Mouse (Mus musculus): ENCODE measurements around the gene Tenm4. TPM values are rescaled to one million over a fixed set of nuclear protein-coding genes. Genes with fewer than 3 reads are reported as not detected.
"Not testable (repeated sequence)": the region's sequence is repeated elsewhere in the genome, so short reads cannot be mapped to it uniquely, and the experiment has no call there.

Gene Tenm4
- total RNA-seq, 1 experiment from 2014 or later, result 17.0 TPM

GRCm38 (mm10) chr7:96575202-96575650, 404.2 kb downstream of the Tenm4 start:
- DNase-seq, result peak; percentile 89

- no peak for DNase-seq
These were observed 411.7 kb downstream of the Tenm4 start for GRCm38 (mm10) chr7:96582752-96583151.

GRCm38 (mm10) chr7:96587403-96587802, 416.4 kb downstream of the Tenm4 start:
- no peak for DNase-seq

DNA sequence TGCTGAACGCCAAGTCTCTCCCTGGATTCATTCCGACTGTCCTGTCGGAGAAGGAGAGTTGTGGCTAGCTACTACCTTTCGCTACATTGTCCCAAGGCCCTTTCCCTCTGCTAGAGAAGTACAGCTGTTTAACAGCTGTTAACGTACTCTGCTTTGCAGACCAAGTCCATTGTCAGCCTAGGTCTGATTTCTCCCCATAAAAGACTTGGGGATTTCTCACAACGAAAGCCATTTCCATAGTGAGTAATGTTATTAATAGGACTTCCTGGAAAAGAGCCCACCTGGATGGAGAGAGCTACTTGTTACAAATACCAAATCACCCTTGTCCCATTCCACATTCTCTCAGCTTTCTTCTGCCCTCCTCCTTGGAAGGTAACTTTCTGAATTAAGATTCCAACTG, 417.5 kb downstream of the Tenm4 start:
- no peak for DNase-seq

DNA sequence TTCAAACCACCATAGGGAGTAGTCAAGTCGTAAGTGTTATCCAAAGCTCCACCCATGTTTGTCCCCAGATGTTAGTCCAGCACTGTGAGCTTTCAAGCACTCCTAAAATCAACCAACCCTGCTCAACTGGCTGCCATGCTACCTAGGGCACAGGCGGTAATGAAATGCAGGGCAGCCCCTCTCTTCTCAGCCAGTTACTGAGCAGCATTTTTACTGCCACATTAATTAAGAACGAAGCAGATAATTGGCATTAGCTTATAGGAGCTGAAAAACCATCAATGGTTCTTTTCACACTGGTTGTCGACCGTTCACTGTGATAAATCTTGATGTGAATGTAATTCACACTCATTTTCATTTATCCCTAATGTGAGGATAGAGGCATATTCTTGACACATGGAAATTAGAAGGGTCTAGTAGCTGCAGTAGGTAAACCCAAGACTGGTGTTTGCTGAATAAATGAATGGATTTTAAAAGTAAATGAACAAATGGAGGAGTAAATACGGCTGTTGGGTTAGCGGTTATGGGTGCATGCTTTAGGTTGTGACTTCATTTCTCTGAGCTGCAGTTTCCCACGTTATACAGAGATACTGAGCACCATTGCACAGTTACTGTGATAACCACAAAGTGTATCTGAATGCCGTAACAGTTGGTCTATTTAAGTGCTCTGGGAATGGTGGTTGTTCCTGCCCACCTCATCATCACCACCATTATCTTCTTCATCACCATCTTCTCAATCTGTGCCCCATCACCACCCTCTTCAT, 424.7 kb downstream of the Tenm4 start:
- no peak for DNase-seq

GRCm38 (mm10) chr7:96596402-96597195, 425.6 kb downstream of the Tenm4 start:
- no peak for DNase-seq

DNA sequence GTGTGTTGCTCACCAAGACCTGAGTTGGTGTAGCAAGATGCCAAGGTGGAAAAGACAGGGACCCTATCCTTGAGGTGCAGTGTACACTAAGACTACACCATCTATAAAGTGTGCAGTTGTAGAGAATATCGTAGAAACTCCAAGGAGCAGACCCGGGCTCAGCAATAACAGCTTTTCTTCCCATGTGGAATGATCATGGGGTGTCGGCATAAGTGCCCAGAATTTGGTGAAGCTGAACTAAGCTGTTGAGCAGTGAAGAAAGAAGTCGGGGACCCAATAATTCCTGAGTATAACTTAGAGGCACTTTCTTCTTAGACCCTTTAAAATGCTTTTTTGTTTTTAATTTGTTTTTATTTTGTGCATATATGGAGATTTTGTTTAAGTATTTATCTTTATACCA, 426.8 kb downstream of the Tenm4 start:
- no peak for DNase-seq

DNA sequence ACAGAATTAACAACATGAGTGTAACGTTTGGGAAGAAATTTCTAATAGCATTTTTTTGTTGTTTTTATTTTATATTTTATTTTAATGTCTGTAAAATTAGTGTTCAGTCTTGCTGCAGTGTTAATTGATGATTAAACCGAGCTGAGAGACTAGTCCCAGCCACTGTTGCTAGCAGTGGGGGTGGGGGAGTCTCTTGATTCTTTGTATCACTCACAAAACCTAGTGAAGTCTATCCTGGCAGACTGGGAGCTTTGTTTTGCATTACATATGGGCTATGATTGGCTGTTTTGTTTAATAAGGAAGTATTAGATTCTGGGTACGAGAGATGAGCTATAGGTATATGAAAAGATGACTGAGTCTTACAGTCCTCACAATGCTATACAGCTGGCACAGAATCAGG, 428.0 kb downstream of the Tenm4 start:
- DNase-seq, result no peak

- no peak for DNase-seq
These were observed 429.4 kb downstream of the Tenm4 start for GRCm38 (mm10) chr7:96600381-96600941.

DNA sequence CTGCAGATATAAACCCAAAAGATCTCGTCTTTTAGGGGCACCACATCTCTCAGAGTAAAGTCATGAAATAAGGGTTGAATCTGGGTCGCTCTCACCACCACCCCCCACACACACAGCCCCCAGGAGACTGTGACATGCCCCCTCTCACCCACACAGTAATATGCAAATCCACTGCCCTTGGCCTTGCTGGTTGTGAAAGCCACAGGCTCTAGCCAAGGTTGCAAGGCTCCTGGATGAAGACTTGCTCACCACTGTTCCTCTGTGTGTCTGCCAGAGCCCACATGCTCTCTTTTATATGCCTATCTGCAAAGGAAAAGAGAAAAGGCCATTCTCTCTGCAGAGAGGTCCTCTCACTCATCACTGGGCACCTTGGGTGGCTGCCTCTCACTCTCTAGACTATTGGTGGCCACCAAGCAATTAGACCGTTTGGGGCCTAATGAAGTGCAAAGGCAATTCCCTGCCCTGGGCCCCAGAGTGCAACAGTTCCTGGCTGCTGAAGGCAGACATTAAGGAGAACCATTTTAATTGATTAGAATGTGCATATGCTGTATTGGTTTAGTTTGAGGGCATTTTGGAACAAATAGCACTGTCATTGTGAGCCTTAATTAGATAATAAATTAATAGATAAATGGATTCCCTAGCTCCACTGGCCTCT, 433.2 kb downstream of the Tenm4 start:
- peak; percentile 13 for DNase-seq

DNA sequence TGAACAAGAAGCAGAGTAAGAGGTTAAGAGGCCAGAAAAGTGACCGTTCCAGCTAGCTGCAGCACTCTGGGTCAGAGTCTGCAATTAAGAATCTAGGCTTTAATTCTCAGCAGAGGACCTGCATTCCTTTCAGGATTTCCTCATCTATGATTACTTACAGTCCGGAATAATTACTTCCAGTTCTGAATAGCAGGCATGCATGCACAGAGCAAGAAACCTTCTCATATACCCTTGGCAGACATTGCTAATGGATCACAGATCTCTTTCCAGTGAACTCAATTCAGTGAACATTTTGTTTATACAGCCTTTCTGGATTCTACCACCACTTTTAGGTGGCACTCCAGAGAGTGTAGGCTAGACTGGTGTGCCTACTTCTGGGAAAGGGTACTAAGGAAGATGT, 434.3 kb downstream of the Tenm4 start:
- DNase-seq, result no peak

DNA sequence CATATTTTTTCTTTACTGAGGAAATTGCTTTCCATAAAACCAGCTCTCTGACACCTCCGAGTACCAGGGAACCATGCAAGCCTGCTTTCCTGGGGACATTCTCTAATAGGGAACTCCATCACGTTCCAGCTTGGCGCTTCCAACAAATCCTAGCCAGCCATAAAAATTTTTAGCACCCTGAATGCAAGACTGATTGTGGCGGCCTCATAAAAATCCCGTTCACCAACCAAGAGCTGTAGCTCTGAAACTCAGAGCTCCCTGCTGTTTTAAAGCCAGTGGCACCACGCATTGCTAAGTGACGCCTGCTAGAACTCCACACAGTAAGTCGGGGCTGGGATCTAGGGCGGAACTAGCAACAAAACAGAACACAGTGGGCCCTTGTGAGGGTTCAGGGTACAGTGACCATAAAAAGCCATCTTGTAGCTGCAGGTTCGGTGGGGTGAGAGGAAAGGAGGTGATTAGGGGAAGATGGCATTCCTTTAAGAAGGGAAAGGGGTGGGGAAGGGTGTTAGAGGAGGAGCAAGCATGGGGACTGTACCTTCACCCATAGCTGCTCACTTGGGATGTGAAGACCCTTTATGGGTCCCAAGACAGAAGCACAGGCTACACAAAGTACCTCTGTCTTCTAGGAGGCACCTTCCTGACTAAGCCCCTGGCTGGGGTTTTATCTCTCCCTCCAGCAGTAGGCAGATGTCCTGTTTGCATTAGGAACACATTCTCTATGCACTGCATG, 439.0 kb downstream of the Tenm4 start:
- DNase-seq, result no peak

- no peak for DNase-seq
These were observed 446.3 kb downstream of the Tenm4 start for GRCm38 (mm10) chr7:96617371-96617770.

GRCm38 (mm10) chr7:96619930-96620472, 449.0 kb downstream of the Tenm4 start:
- no peak for DNase-seq

GRCm38 (mm10) chr7:96626338-96626737, 455.3 kb downstream of the Tenm4 start:
- no peak for DNase-seq

DNA sequence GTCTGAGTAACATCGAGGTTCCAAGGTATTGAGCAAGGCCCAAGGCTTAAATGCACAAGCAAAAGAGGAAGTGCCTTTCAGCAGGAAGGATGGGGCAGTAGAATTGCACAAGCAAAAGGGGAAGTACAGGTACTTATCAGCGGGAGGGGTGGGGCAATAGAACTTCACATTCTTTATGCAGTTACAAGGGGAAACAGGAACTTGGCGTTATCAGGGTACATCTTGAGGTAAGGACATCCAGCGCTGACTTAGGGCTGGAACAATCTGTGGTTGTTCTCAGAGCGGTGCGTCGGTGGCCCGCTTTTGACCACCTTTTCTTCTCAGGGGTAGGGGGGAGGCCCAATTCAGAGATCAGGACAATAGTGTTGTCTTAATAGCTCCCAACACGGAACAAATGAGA, 459.5 kb downstream of the Tenm4 start:
- DNase-seq, result not testable (repeated sequence)

DNA sequence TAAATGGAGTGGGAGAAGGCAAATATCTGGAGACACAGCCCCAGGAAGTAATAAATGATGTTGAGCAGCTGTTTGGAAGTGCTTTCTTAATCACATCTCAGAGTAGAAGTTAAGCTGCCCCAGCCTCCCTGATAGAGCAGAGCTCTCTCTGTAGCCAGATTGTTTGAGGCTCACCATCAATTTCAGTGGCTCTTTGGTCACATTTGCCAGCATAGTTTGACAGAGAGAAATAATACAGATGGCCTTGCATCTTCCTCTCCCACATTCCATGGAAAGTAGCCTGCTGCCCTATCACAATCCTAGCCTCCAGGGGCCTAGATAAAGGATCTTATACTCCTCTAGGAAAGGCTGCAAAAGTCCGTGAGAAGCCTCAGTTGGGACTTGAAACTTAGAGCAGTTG, 462.0 kb downstream of the Tenm4 start:
- no peak for DNase-seq

DNA sequence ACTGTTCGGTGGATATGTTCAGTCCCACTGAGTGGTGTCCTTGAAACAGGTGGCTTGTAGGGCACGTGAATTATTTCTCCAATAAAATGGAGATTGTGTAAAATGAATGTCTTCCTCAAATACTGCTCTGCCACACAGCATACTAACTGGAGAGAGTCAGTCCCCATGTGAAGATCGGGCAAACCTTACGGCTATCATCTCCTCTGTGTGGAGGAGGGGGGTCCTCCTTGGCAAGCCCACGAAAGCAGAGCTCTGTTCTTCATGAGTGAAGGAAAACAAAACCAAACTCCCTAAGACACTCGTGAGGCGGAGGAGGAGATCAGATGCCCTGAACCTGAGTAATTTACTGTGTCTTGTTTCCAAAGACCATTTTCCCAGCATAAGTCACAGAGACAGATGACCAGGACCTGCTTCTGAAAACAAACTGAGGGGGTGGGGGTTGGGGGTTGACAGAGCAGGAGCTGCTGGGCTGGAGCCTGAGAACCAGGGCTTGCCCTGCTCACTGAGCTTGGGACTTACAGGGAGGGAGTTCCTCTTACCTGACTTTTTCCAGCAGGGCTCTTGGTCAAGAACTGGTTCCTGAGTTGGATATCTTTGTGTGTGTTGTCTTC, 464.9 kb downstream of the Tenm4 start:
- DNase-seq, result no peak

GRCm38 (mm10) chr7:96643461-96644204, 472.6 kb downstream of the Tenm4 start:
- DNase-seq, result peak; percentile 46

DNA sequence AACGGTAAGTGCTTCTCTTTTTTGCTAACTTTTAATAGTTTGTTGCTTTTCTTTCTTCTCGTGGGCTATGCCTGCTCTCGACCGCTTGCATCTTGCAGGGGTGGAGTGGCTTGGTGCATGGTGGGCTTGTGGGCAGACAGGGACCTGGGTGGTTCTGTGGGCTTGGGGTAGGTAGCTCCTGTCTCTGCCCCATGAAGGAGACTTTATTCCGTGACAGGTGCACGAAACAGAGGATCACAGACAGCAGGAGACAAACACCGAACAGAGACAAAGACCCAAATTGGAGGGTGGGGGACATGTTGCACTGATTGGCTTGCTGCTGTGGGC, 473.1 kb downstream of the Tenm4 start:
- DNase-seq, result no peak

DNA sequence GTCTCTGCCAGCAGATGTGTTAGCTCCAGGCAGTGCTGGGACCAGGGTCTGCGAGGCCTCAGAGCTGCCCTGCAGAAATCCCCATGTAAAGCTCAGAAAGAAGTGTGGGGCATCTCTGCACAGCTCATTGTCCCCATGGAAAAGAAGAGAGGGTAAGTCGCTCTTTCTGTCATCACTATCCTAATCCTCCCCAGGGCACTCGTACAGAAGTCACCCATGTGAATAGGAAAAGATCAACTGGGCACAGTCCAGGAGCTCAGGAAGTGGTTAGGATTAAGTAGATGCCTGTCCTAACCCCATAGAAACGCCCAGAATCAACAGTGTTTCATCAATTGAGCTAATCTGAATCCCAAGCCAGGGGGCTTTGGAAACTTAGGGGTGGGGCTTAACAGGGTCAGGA, 476.6 kb downstream of the Tenm4 start:
- no peak for DNase-seq

Data from adrenal gland, postnatal 25 days (tissue).